Mouse (Mus musculus) stomach, embryonic 15.5 days (tissue): ENCODE measurements around the gene Pdzd4. TPM values are rescaled to one million over a fixed set of nuclear protein-coding genes. Genes with fewer than 3 reads are reported as not detected.

Experiments used
- ATAC-seq: fragments of 200-750 bp; cut with Nextera tagmentation; 2 replicates; pipeline ENCODE4 v1.8.0; 2017; ENCODE audit warnings: low read depth, moderate number of reproducible peaks, moderate TSS enrichment; ENCODE audit not compliant: insufficient read depth, low FRiP score
- H3K27ac ChIP-seq: fragments of 300-500 bp; sonication (generic); 2 replicates; pipeline ENCODE4 v1.5.1; 2015; ENCODE audit warnings: mild to moderate bottlenecking, inconsistent platforms
- H3K27me3 ChIP-seq: fragments of 300-500 bp; sonication (generic); replicated peaks from 2 replicates; pipeline ENCODE4 v1.6.1; 2015; ENCODE audit warnings: inconsistent platforms
- H3K36me3 ChIP-seq: fragments of 300-500 bp; sonication (generic); 2 replicates; pipeline ENCODE4 v1.6.1; 2015; ENCODE audit warnings: inconsistent platforms
- H3K4me1 ChIP-seq: fragments of 300-500 bp; sonication (generic); 2 replicates; pipeline ENCODE4 v1.6.1; 2015; ENCODE audit warnings: inconsistent platforms
- H3K4me2 ChIP-seq: fragments of 300-500 bp; sonication (generic); 2 replicates; pipeline ENCODE4 v1.6.1; 2015; ENCODE audit warnings: mild to moderate bottlenecking, inconsistent platforms
- H3K4me3 ChIP-seq: fragments of 300-500 bp; sonication (generic); replicated peaks from 2 replicates; pipeline ENCODE4 v1.5.1; 2015; ENCODE audit warnings: inconsistent platforms
- H3K9ac ChIP-seq: fragments of 300-500 bp; sonication (generic); 2 replicates; pipeline ENCODE4 v1.6.1; 2015; ENCODE audit warnings: inconsistent platforms
- H3K9me3 ChIP-seq: fragments of 300-500 bp; sonication (generic); 2 replicates; pipeline ENCODE4 v1.6.1; 2016; ENCODE audit warnings: inconsistent platforms
- WGBS: fragments of 180-500 bp; shearing (Covaris S2); methylation state at CpG from one replicate; pipeline ENCODE4 v1.1.7; 2015; 5-methylcytosine and 5-hydroxymethylcytosine counted together
- polyA plus RNA-seq: library from polyadenylated mRNA; unstranded; fragments of >200 nt; fragmentation: Nextera tagmentation; extraction: Ambion mirVana; gene quantifications from 2 replicates; pipeline ENCODE4 v1.2.1, GENCODE M21; 2015

The Pdzd4 gene
- polyA plus RNA-seq, result 0.83 and 0.84 TPM in 2 replicates

GRCm38 (mm10) chrX:73824185-73825151 is at the start of gene Pdzd4:
Pdzd4 (minus strand) TSS chrX:73824969.
- peak; percentile 58 for ATAC-seq
- Histone ChIP-seq H3K9ac (peak within 1 kb of the TSS; percentile 37), H3K4me2 (peak within 1 kb of the TSS; percentile 70), H3K4me3 (peak within 1 kb of the TSS; percentile 56), H3K4me1 (no peaks in the 10 kb centered on the region), H3K9me3 (no peaks in the 10 kb centered on the region), H3K36me3 (no peaks in the 10 kb centered on the region), H3K27ac (peak within 1 kb of the TSS; percentile 48; the same call in 1 of the 2 replicates), H3K27me3 (no peaks in the 10 kb centered on the region; the same call in 1 of the 2 replicates)
- 17% methylated on average over 75 of the region's 84 CpGs for WGBS

- Histone ChIP-seq H3K9ac (no peak overlapping the region), H3K4me3 (no peak overlapping the region), H3K36me3 (no peaks in the 10 kb centered on the region), H3K27ac (no peak overlapping the region), H3K9me3 (no peaks in the 10 kb centered on the region), H3K4me2 (no peak overlapping the region), H3K4me1 (no peaks in the 10 kb centered on the region), H3K27me3 (no peaks in the 10 kb centered on the region)
- whole genome bisulfite sequencing, result 65% methylated on average over 1 of the region's 1 CpGs
- no peak for ATAC-seq
These were observed 47.2 kb upstream of the Pdzd4 start for GRCm38 (mm10) chrX:73871956-73872355.

- Histone ChIP-seq H3K9ac (no peak overlapping the region), H3K4me2 (no peak overlapping the region), H3K4me3 (no peak overlapping the region), H3K4me1 (no peaks in the 10 kb centered on the region), H3K27ac (no peak overlapping the region), H3K36me3 (no peaks in the 10 kb centered on the region), H3K27me3 (no peaks in the 10 kb centered on the region), H3K9me3 (no peaks in the 10 kb centered on the region)
- ATAC-seq, result no peak
These were observed 46.7 kb upstream of the Pdzd4 start for GRCm38 (mm10) chrX:73871474-73871873.

GRCm38 (mm10) chrX:73869334-73869733 is 44.6 kb upstream of the Pdzd4 start:
- 15% methylated on average over 5 of the region's 5 CpGs for WGBS

GRCm38 (mm10) chrX:73867852-73868251 is 43.1 kb upstream of the Pdzd4 start:
- Histone ChIP-seq H3K9ac (no peak overlapping the region), H3K9me3 (no peaks in the 10 kb centered on the region), H3K27me3 (no peaks in the 10 kb centered on the region), H3K27ac (no peak overlapping the region), H3K4me3 (no peak overlapping the region), H3K36me3 (no peaks in the 10 kb centered on the region), H3K4me2 (no peak overlapping the region), H3K4me1 (no peaks in the 10 kb centered on the region)
- no peak for ATAC-seq
- WGBS, result 64% methylated on average over 1 of the region's 1 CpGs

More at GRCm38 (mm10) chrX:73869334-73869733, 44.6 kb upstream of the Pdzd4 start:
- no peak overlapping the region for H3K4me3 ChIP-seq
- no peaks in the 10 kb centered on the region for H3K9me3 ChIP-seq
- no peaks in the 10 kb centered on the region for H3K36me3 ChIP-seq
- H3K4me1 ChIP-seq, result no peaks in the 10 kb centered on the region
- ATAC-seq, result no peak
- H3K27me3 ChIP-seq, result no peaks in the 10 kb centered on the region
- no peak overlapping the region for H3K4me2 ChIP-seq
- H3K27ac ChIP-seq, result no peak overlapping the region
- H3K9ac ChIP-seq, result no peak overlapping the region

GRCm38 (mm10) chrX:73867256-73867655 is 42.5 kb upstream of the Pdzd4 start:
- Histone ChIP-seq H3K4me3 (no peak overlapping the region), H3K4me2 (no peak overlapping the region), H3K9ac (no peak overlapping the region), H3K27me3 (no peaks in the 10 kb centered on the region), H3K9me3 (no peaks in the 10 kb centered on the region), H3K4me1 (no peaks in the 10 kb centered on the region), H3K36me3 (no peaks in the 10 kb centered on the region), H3K27ac (no peak overlapping the region)
- WGBS, result 31% methylated on average over 3 of the region's 3 CpGs
- no peak for ATAC-seq

- Histone ChIP-seq H3K27ac (no peak overlapping the region), H3K36me3 (no peaks in the 10 kb centered on the region), H3K27me3 (no peaks in the 10 kb centered on the region), H3K4me1 (no peaks in the 10 kb centered on the region), H3K4me2 (no peak overlapping the region), H3K4me3 (no peak overlapping the region), H3K9me3 (no peaks in the 10 kb centered on the region), H3K9ac (no peak overlapping the region)
- ATAC-seq, result no peak
- WGBS, result 41% methylated on average over 3 of the region's 3 CpGs
These were observed 39.9 kb upstream of the Pdzd4 start for GRCm38 (mm10) chrX:73864692-73865091.

GRCm38 (mm10) chrX:73855087-73855408 is 30.3 kb upstream of the Pdzd4 start:
- H3K27ac ChIP-seq, result no peak overlapping the region
- H3K9ac ChIP-seq, result no peak overlapping the region
- 60% methylated on average over 3 of the region's 3 CpGs for WGBS
- H3K4me1 ChIP-seq, result no peaks in the 10 kb centered on the region
- H3K4me2 ChIP-seq, result no peak overlapping the region
- no peak for ATAC-seq
- H3K36me3 ChIP-seq, result no peaks in the 10 kb centered on the region
- H3K9me3 ChIP-seq, result no peaks in the 10 kb centered on the region
- no peaks in the 10 kb centered on the region for H3K27me3 ChIP-seq
- no peak overlapping the region for H3K4me3 ChIP-seq

- no peak overlapping the region for H3K27ac ChIP-seq
- H3K4me2 ChIP-seq, result no peak overlapping the region
- H3K9me3 ChIP-seq, result no peaks in the 10 kb centered on the region
- no peak overlapping the region for H3K9ac ChIP-seq
- H3K36me3 ChIP-seq, result no peaks in the 10 kb centered on the region
- no peaks in the 10 kb centered on the region for H3K27me3 ChIP-seq
- H3K4me1 ChIP-seq, result no peaks in the 10 kb centered on the region
- ATAC-seq, result no peak
- WGBS, result 77% methylated on average over 7 of the region's 9 CpGs
- no peak overlapping the region for H3K4me3 ChIP-seq
These were observed 29.7 kb upstream of the Pdzd4 start for GRCm38 (mm10) chrX:73854326-73855086.

- 75% methylated on average over 3 of the region's 3 CpGs for WGBS
- H3K4me1 ChIP-seq, result no peaks in the 10 kb centered on the region
- no peaks in the 10 kb centered on the region for H3K27me3 ChIP-seq
- no peaks in the 10 kb centered on the region for H3K9me3 ChIP-seq
- H3K4me2 ChIP-seq, result no peak overlapping the region
- no peak for ATAC-seq
- no peak overlapping the region for H3K27ac ChIP-seq
- H3K4me3 ChIP-seq, result no peak overlapping the region
- H3K36me3 ChIP-seq, result no peaks in the 10 kb centered on the region
- no peak overlapping the region for H3K9ac ChIP-seq
These were observed 11.9 kb upstream of the Pdzd4 start for GRCm38 (mm10) chrX:73836691-73837090.

- H3K4me2 ChIP-seq, result no peak overlapping the region
- no peaks in the 10 kb centered on the region for H3K27me3 ChIP-seq
- no peaks in the 10 kb centered on the region for H3K36me3 ChIP-seq
- no peak overlapping the region for H3K4me3 ChIP-seq
- H3K4me1 ChIP-seq, result no peaks in the 10 kb centered on the region
- ATAC-seq, result no peak
- no peaks in the 10 kb centered on the region for H3K9me3 ChIP-seq
- WGBS, result 90% methylated on average over 1 of the region's 1 CpGs
- no peak overlapping the region for H3K27ac ChIP-seq
- H3K9ac ChIP-seq, result no peak overlapping the region
These were observed 11.0 kb upstream of the Pdzd4 start for GRCm38 (mm10) chrX:73835731-73836130.

GRCm38 (mm10) chrX:73823747-73824146 is 1.0 kb downstream of the Pdzd4 start:
- Histone ChIP-seq H3K4me2 (peak overlapping the region; percentile 70), H3K36me3 (no peaks in the 10 kb centered on the region), H3K9ac (no peak overlapping the region), H3K27me3 (no peaks in the 10 kb centered on the region; the same call in 1 of the 2 replicates), H3K4me3 (peak overlapping the region; percentile 56), H3K27ac (no peak overlapping the region), H3K9me3 (no peaks in the 10 kb centered on the region), H3K4me1 (no peaks in the 10 kb centered on the region)
- WGBS, result 22% methylated on average over 17 of the region's 17 CpGs
- no peak for ATAC-seq
